8 mouse cellular contexts compared by ENCODE assay signal in genomic region chr7:43422995-43423617, GRCm38 (mm10). TPM values are rescaled to one million over a fixed set of nuclear protein-coding genes. Genes with fewer than 3 reads are reported as not detected.
DNase-seq lines count a peak whose midpoint lies in the region; ATAC-seq lines count a peak whose summit lies in the region.

No protein-coding gene starts in this region.

- H3K4me1 ChIP-seq in forebrain, embryonic 10.5 days = peaks cover 7% of the 10 kb centered on the region
- H3K4me1 ChIP-seq in heart, embryonic 15.5 days (replicated peaks) = peaks cover 3% of the 10 kb centered on the region; the same call in 1 of the 2 replicates
- peaks cover 6% of the 10 kb centered on the region for H3K4me1 ChIP-seq in liver, embryonic 13.5 days (replicated peaks)
- no peaks in the 10 kb centered on the region for H3K4me1 ChIP-seq in neural tube, embryonic 11.5 days (ENCODE audit: control insufficient read depth, insufficient read depth, low read length)
- H3K4me1 ChIP-seq in stomach, embryonic 16.5 days (ENCODE audit: control insufficient read depth, insufficient read depth, low read length) = no peaks in the 10 kb centered on the region

- H3K27ac ChIP-seq in forebrain, embryonic 10.5 days = no peak overlapping the region
- H3K27ac ChIP-seq in heart, embryonic 15.5 days = no peak overlapping the region
- H3K27ac ChIP-seq in liver, embryonic 13.5 days = no peak overlapping the region
- no peak overlapping the region for H3K27ac ChIP-seq in neural tube, embryonic 11.5 days (ENCODE audit: low read depth, low read length)
- H3K27ac ChIP-seq in stomach, embryonic 16.5 days (ENCODE audit: low read length) = no peak overlapping the region

- H3K4me3 ChIP-seq in forebrain, embryonic 10.5 days = peak overlapping the region; percentile 27; the same call in 1 of the 2 replicates
- H3K4me3 ChIP-seq in heart, embryonic 15.5 days = no peak overlapping the region
- no peak overlapping the region for H3K4me3 ChIP-seq in liver, embryonic 13.5 days (replicated peaks)
- no peak overlapping the region for H3K4me3 ChIP-seq in neural tube, embryonic 11.5 days (ENCODE audit: low read depth, low read length)
- no peak overlapping the region for H3K4me3 ChIP-seq in stomach, embryonic 16.5 days (replicated peaks; ENCODE audit: low read length)

- peak; percentile 92 for DNase-seq in CD4-positive, CD25-positive, alpha-beta regulatory T cell, adult 2 months (ENCODE audit: low read depth, low spot score)
- peak; percentile 15 for DNase-seq in c-Kit-negative CD71-positive TER-119-positive erythroid progenitor cells, embryonic 14.5 days (ENCODE audit: low read depth, low spot score)
- peak; percentile 78 for DNase-seq in forebrain, embryonic 10.5 days (ENCODE audit: extremely low spot score, low spot score)
- DNase-seq in kidney, postnatal 14 days = peak; percentile 88
- DNase-seq in liver, embryonic 13.5 days = peak; percentile 54
- peak; percentile 83 for DNase-seq in neural tube, embryonic 11.5 days (ENCODE audit: low spot score)

- WGBS in forebrain, embryonic 10.5 days = 11% methylated on average over 11 of the region's 11 CpGs
- WGBS in heart, embryonic 15.5 days = 8% methylated on average over 11 of the region's 11 CpGs
- 15% methylated on average over 11 of the region's 11 CpGs for WGBS in liver, embryonic 13.5 days (ENCODE audit: insufficient replicate concordance)
- 16% methylated on average over 11 of the region's 11 CpGs for WGBS in neural tube, embryonic 11.5 days
- 13% methylated on average over 11 of the region's 11 CpGs for WGBS in stomach, embryonic 16.5 days

- H3K36me3 ChIP-seq in forebrain, embryonic 10.5 days (replicated peaks) = no peaks in the 10 kb centered on the region
- no peaks in the 10 kb centered on the region for H3K36me3 ChIP-seq in heart, embryonic 15.5 days
- no peaks in the 10 kb centered on the region for H3K36me3 ChIP-seq in liver, embryonic 13.5 days
- no peaks in the 10 kb centered on the region for H3K36me3 ChIP-seq in neural tube, embryonic 11.5 days (ENCODE audit: control insufficient read depth, insufficient read depth, low read length)
- H3K36me3 ChIP-seq in stomach, embryonic 16.5 days (ENCODE audit: control insufficient read depth, insufficient read depth, low read length) = no peaks in the 10 kb centered on the region

- peak; percentile 80 for ATAC-seq in heart, embryonic 15.5 days (replicated peaks; ENCODE audit: insufficient number of reproducible peaks, insufficient read depth, low FRiP score, low read depth)
- ATAC-seq in liver, embryonic 13.5 days (ENCODE audit: low read depth) = peak; percentile 86
- ATAC-seq in neural tube, embryonic 11.5 days (ENCODE audit: insufficient read depth, low FRiP score, low TSS enrichment) = peak; percentile 75; the same call in 1 of the 2 replicates
- ATAC-seq in stomach, embryonic 16.5 days (ENCODE audit: insufficient read depth, low FRiP score) = peak; percentile 87

- H3K27me3 ChIP-seq in forebrain, embryonic 10.5 days (ENCODE audit: poor library complexity, severe bottlenecking) = no peaks in the 10 kb centered on the region
- no peaks in the 10 kb centered on the region for H3K27me3 ChIP-seq in heart, embryonic 15.5 days
- H3K27me3 ChIP-seq in liver, embryonic 13.5 days = no peaks in the 10 kb centered on the region
- H3K27me3 ChIP-seq in neural tube, embryonic 11.5 days (ENCODE audit: control insufficient read depth, insufficient read depth, low read length) = no peaks in the 10 kb centered on the region
- H3K27me3 ChIP-seq in stomach, embryonic 16.5 days (ENCODE audit: control insufficient read depth, insufficient read depth, low read length) = no peaks in the 10 kb centered on the region

- H3K4me2 ChIP-seq in heart, embryonic 15.5 days = peak overlapping the region; percentile 46
- peak overlapping the region; percentile 26; the same call in 1 of the 2 replicates for H3K4me2 ChIP-seq in liver, embryonic 13.5 days
- no peak overlapping the region for H3K4me2 ChIP-seq in neural tube, embryonic 11.5 days (ENCODE audit: low read depth)
- peak overlapping the region; percentile 5; the same call in 1 of the 2 replicates for H3K4me2 ChIP-seq in stomach, embryonic 16.5 days (ENCODE audit: low read depth, low read length)

- no peak overlapping the region for H3K9ac ChIP-seq in heart, embryonic 15.5 days
- no peak overlapping the region for H3K9ac ChIP-seq in liver, embryonic 13.5 days
- no peak overlapping the region for H3K9ac ChIP-seq in neural tube, embryonic 11.5 days (ENCODE audit: low read length)
- H3K9ac ChIP-seq in stomach, embryonic 16.5 days (ENCODE audit: low read length) = no peak overlapping the region

- H3K9me3 ChIP-seq in forebrain, embryonic 10.5 days = no peaks in the 10 kb centered on the region
- H3K9me3 ChIP-seq in heart, embryonic 15.5 days (replicated peaks) = no peaks in the 10 kb centered on the region
- H3K9me3 ChIP-seq in liver, embryonic 13.5 days (replicated peaks) = no peaks in the 10 kb centered on the region
- no peaks in the 10 kb centered on the region for H3K9me3 ChIP-seq in neural tube, embryonic 11.5 days (ENCODE audit: control insufficient read depth, low read length)
- H3K9me3 ChIP-seq in stomach, embryonic 16.5 days (replicated peaks; ENCODE audit: control insufficient read depth, low read length) = no peaks in the 10 kb centered on the region

RNA-seq across cellular contexts. Expression of gene Lim2, which starts 4.4 kb away (rescaled TPM):
- polyA plus RNA-seq in forebrain, embryonic 10.5 days (2016; fragmentation: Nextera tagmentation; extraction: Ambion mirVana) = not detected in 2 replicates
- not detected in 2 replicates for polyA plus RNA-seq in heart, embryonic 15.5 days (2015; fragmentation: Nextera tagmentation; extraction: Ambion mirVana)
- not detected in 2 replicates for polyA plus RNA-seq in liver, embryonic 13.5 days (2015; fragmentation: Nextera tagmentation; extraction: Ambion mirVana)
- polyA plus RNA-seq in neural tube, embryonic 11.5 days (2014; fragmentation: Nextera tagmentation; extraction: Ambion mirVana) = not detected in 2 replicates
- 0.29 TPM in 1 of 2 replicates, not detected in the other for polyA plus RNA-seq in stomach, embryonic 16.5 days (2015; fragmentation: Nextera tagmentation; extraction: Ambion mirVana)

RNA-seq across cellular contexts. Expression of gene Nkg7, which starts 13.8 kb away (rescaled TPM):
- not detected in 2 replicates for polyA plus RNA-seq in forebrain, embryonic 10.5 days (2016; fragmentation: Nextera tagmentation; extraction: Ambion mirVana)
- polyA plus RNA-seq in heart, embryonic 15.5 days (2015; fragmentation: Nextera tagmentation; extraction: Ambion mirVana) = 1.6 and 18.8 TPM in 2 replicates
- 7.1 and 9.6 TPM in 2 replicates for polyA plus RNA-seq in liver, embryonic 13.5 days (2015; fragmentation: Nextera tagmentation; extraction: Ambion mirVana)
- polyA plus RNA-seq in neural tube, embryonic 11.5 days (2014; fragmentation: Nextera tagmentation; extraction: Ambion mirVana) = not detected in 2 replicates
- polyA plus RNA-seq in stomach, embryonic 16.5 days (2015; fragmentation: Nextera tagmentation; extraction: Ambion mirVana) = 2.7 and 2.8 TPM in 2 replicates

RNA-seq across cellular contexts. Expression of gene Siglecg, which starts 15.1 kb away (rescaled TPM):
- 0.15 TPM in 1 of 2 replicates, not detected in the other for polyA plus RNA-seq in forebrain, embryonic 10.5 days (2016; fragmentation: Nextera tagmentation; extraction: Ambion mirVana)
- polyA plus RNA-seq in heart, embryonic 15.5 days (2015; fragmentation: Nextera tagmentation; extraction: Ambion mirVana) = 0.06 and 0.46 TPM in 2 replicates
- 0.28 and 0.32 TPM in 2 replicates for polyA plus RNA-seq in liver, embryonic 13.5 days (2015; fragmentation: Nextera tagmentation; extraction: Ambion mirVana)
- 0.08 and 0.19 TPM in 2 replicates for polyA plus RNA-seq in neural tube, embryonic 11.5 days (2014; fragmentation: Nextera tagmentation; extraction: Ambion mirVana)
- polyA plus RNA-seq in stomach, embryonic 16.5 days (2015; fragmentation: Nextera tagmentation; extraction: Ambion mirVana) = 0.26 and 0.45 TPM in 2 replicates

RNA-seq across cellular contexts. Expression of gene Cldnd2, which starts 17.5 kb away (rescaled TPM):
- not detected in 2 replicates for polyA plus RNA-seq in forebrain, embryonic 10.5 days (2016; fragmentation: Nextera tagmentation; extraction: Ambion mirVana)
- not detected in 2 replicates for polyA plus RNA-seq in heart, embryonic 15.5 days (2015; fragmentation: Nextera tagmentation; extraction: Ambion mirVana)
- not detected in 2 replicates for polyA plus RNA-seq in liver, embryonic 13.5 days (2015; fragmentation: Nextera tagmentation; extraction: Ambion mirVana)
- polyA plus RNA-seq in neural tube, embryonic 11.5 days (2014; fragmentation: Nextera tagmentation; extraction: Ambion mirVana) = not detected in 2 replicates
- polyA plus RNA-seq in stomach, embryonic 16.5 days (2015; fragmentation: Nextera tagmentation; extraction: Ambion mirVana) = not detected in 2 replicates

RNA-seq across cellular contexts. Expression of gene Etfb, which starts 20.8 kb away (rescaled TPM):
- 249 TPM in 2 replicates for polyA plus RNA-seq in forebrain, embryonic 10.5 days (2016; fragmentation: Nextera tagmentation; extraction: Ambion mirVana)
- polyA plus RNA-seq in heart, embryonic 15.5 days (2015; fragmentation: Nextera tagmentation; extraction: Ambion mirVana) = 631 and 668 TPM in 2 replicates
- polyA plus RNA-seq in liver, embryonic 13.5 days (2015; fragmentation: Nextera tagmentation; extraction: Ambion mirVana) = 241 and 252 TPM in 2 replicates
- polyA plus RNA-seq in neural tube, embryonic 11.5 days (2014; fragmentation: Nextera tagmentation; extraction: Ambion mirVana) = 207 and 224 TPM in 2 replicates
- polyA plus RNA-seq in stomach, embryonic 16.5 days (2015; fragmentation: Nextera tagmentation; extraction: Ambion mirVana) = 365 and 382 TPM in 2 replicates

Comparison
In these comparisons a context has a peak if more than half of its experiments do, and no peak if none do; other contexts are left out.
1. DNase-seq: peak in every context shown above with its lines; median percentile 92 in CD4-positive, CD25-positive, alpha-beta regulatory T cell, adult 2 months; 88 in kidney, postnatal 14 days; 83 in neural tube, embryonic 11.5 days; 78 in forebrain, embryonic 10.5 days; 54 in liver, embryonic 13.5 days; 15 in c-Kit-negative CD71-positive TER-119-positive erythroid progenitor cells, embryonic 14.5 days.